Mouse (Mus musculus) bone marrow macrophage, adult 2 months (primary cell): ENCODE results near the gene Mmp10. TPM values are rescaled to one million over a fixed set of nuclear protein-coding genes. Genes with fewer than 3 reads are reported as not detected.

Source experiments
- H3K27ac ChIP-seq: 2 replicates; pipeline ENCODE4 v1.5.1; 2012; ENCODE audit warnings: low read depth, low read length; ENCODE audit not compliant: insufficient read depth
- H3K4me1 ChIP-seq: 2 replicates; pipeline ENCODE4 v1.6.1; 2012; ENCODE audit warnings: low read length; ENCODE audit not compliant: control insufficient read depth, insufficient read depth
- H3K4me3 ChIP-seq: 2 replicates; pipeline ENCODE4 v1.5.1; 2012; ENCODE audit warnings: mild to moderate bottlenecking, low read length, moderate library complexity; ENCODE audit not compliant: insufficient read depth
- CTCF ChIP-seq: IDR thresholded peaks from 2 replicates; pipeline ENCODE4 v1.5.1; 2012; ENCODE audit warnings: low read depth, mild to moderate bottlenecking, low read length, moderate library complexity
- POLR2A ChIP-seq: IDR thresholded peaks from 2 replicates; pipeline ENCODE4 v1.6.1; 2012; ENCODE audit warnings: mild to moderate bottlenecking, low read depth, low read length, borderline replicate concordance
- polyA plus RNA-seq: library from polyadenylated mRNA; stranded (reverse); fragments of >200 nt; gene quantifications from 2 replicates; pipeline ENCODE4 v1.2.4, GENCODE M21; 2012; ENCODE audit not compliant: missing spikeins, insufficient read depth, insufficient read length

Mmp10 gene
- polyA plus RNA-seq = not detected in 2 replicates

GRCm38 (mm10) chr9:7502051-7502450 is at the start of gene Mmp10:
Gene Mmp10 (plus strand): TSS chr9:7502352.
- H3K27ac ChIP-seq = no peak within 1 kb of the TSS
- no peak within 1 kb of the TSS for H3K4me3 ChIP-seq
- H3K4me1 ChIP-seq = peaks cover 4% of the 10 kb centered on the region
- TF ChIP-seq CTCF (no peak), POLR2A (no peak)

- TF ChIP-seq POLR2A (no peak), CTCF (no peak)
- peaks cover 4% of the 10 kb centered on the region for H3K4me1 ChIP-seq
- no peak overlapping the region for H3K4me3 ChIP-seq
- no peak overlapping the region for H3K27ac ChIP-seq
These were observed 48.9 kb upstream of the Mmp10 start for GRCm38 (mm10) chr9:7453302-7453701.

GRCm38 (mm10) chr9:7470262-7470661 is 31.9 kb upstream of the Mmp10 start:
- no peaks in the 10 kb centered on the region for H3K4me1 ChIP-seq
- no peak overlapping the region for H3K27ac ChIP-seq
- H3K4me3 ChIP-seq = no peak overlapping the region
- TF ChIP-seq CTCF (no peak), POLR2A (no peak)

GRCm38 (mm10) chr9:7483684-7484394 is 18.3 kb upstream of the Mmp10 start:
- no peaks in the 10 kb centered on the region for H3K4me1 ChIP-seq
- no peak overlapping the region for H3K4me3 ChIP-seq
- TF ChIP-seq POLR2A (no peak), CTCF (no peak)
- H3K27ac ChIP-seq = no peak overlapping the region

- H3K4me3 ChIP-seq = no peak overlapping the region
- H3K4me1 ChIP-seq = peaks cover 4% of the 10 kb centered on the region
- H3K27ac ChIP-seq = no peak overlapping the region
- TF ChIP-seq CTCF = no peak
- TF ChIP-seq POLR2A = no peak
These were observed 1.0 kb upstream of the Mmp10 start for GRCm38 (mm10) chr9:7501138-7501537.

GRCm38 (mm10) chr9:7507321-7507876 is 5.2 kb downstream of the Mmp10 start:
- TF ChIP-seq POLR2A = no peak
- no peak for TF ChIP-seq CTCF
- no peak overlapping the region for H3K4me3 ChIP-seq
- no peak overlapping the region for H3K27ac ChIP-seq
- peaks cover 2% of the 10 kb centered on the region for H3K4me1 ChIP-seq

GRCm38 (mm10) chr9:7509619-7510233 is 7.6 kb downstream of the Mmp10 start:
- Histone ChIP-seq H3K4me1 (no peaks in the 10 kb centered on the region), H3K4me3 (no peak overlapping the region), H3K27ac (no peak overlapping the region)
- TF ChIP-seq POLR2A = no peak
- TF ChIP-seq CTCF = no peak

- Histone ChIP-seq H3K4me1 (no peaks in the 10 kb centered on the region), H3K4me3 (no peak overlapping the region), H3K27ac (no peak overlapping the region)
- TF ChIP-seq CTCF (no peak), POLR2A (no peak)
These were observed 15.9 kb downstream of the Mmp10 start for GRCm38 (mm10) chr9:7517944-7518571.

- Histone ChIP-seq H3K4me1 (peaks cover 4% of the 10 kb centered on the region; the same call in 1 of the 2 replicates), H3K4me3 (no peak overlapping the region), H3K27ac (no peak overlapping the region)
- TF ChIP-seq POLR2A (no peak), CTCF (no peak)
These were observed 24.2 kb downstream of the Mmp10 start for GRCm38 (mm10) chr9:7526255-7526940.
